Mouse (Mus musculus) midbrain, embryonic 12.5 days (tissue): Measurements from ENCODE around the gene Usp10. TPM values are rescaled to one million over a fixed set of nuclear protein-coding genes. Genes with fewer than 3 reads are reported as not detected.

Experiments
- ATAC-seq: fragments of 200-750 bp; cut with Nextera tagmentation; 2 replicates; pipeline ENCODE4 v1.8.0; 2017; ENCODE audit warnings: low read depth, moderate TSS enrichment, moderate library complexity; ENCODE audit not compliant: low FRiP score
- H3K27ac ChIP-seq: fragments of 300-500 bp; sonication (generic); replicated peaks from 2 replicates; pipeline ENCODE4 v1.5.1; 2016; ENCODE audit warnings: mild to moderate bottlenecking
- H3K27me3 ChIP-seq: fragments of 300-500 bp; sonication (generic); 2 replicates; pipeline ENCODE4 v1.6.1; 2016; ENCODE audit warnings: mild to moderate bottlenecking
- H3K36me3 ChIP-seq: fragments of 300-500 bp; sonication (generic); 2 replicates; pipeline ENCODE4 v1.6.1; 2016
- H3K4me1 ChIP-seq: fragments of 300-500 bp; sonication (generic); 2 replicates; pipeline ENCODE4 v1.6.1; 2016
- H3K4me2 ChIP-seq: fragments of 300-500 bp; sonication (generic); replicated peaks from 2 replicates; pipeline ENCODE4 v1.6.1; 2016; ENCODE audit warnings: mild to moderate bottlenecking, moderate library complexity
- H3K4me3 ChIP-seq: fragments of 300-500 bp; sonication (generic); 2 replicates; pipeline ENCODE4 v1.5.1; 2016; ENCODE audit warnings: mild to moderate bottlenecking
- H3K9ac ChIP-seq: fragments of 300-500 bp; sonication (generic); replicated peaks from 2 replicates; pipeline ENCODE4 v1.6.1; 2016; ENCODE audit warnings: mild to moderate bottlenecking, moderate library complexity
- H3K9me3 ChIP-seq: fragments of 300-500 bp; sonication (generic); 2 replicates; pipeline ENCODE4 v1.6.1; 2016; ENCODE audit warnings: mild to moderate bottlenecking
- WGBS: fragments of 180-500 bp; shearing (Covaris S2); methylation state at CpG from one replicate; pipeline ENCODE4 v1.1.7; 2016; 5-methylcytosine and 5-hydroxymethylcytosine counted together
- polyA plus RNA-seq: library from polyadenylated mRNA; unstranded; fragments of >200 nt; fragmentation: Nextera tagmentation; extraction: Ambion mirVana; gene quantifications from 2 replicates; pipeline ENCODE4 v1.2.1, GENCODE M21; 2016

Gene Usp10
- polyA plus RNA-seq, 1 experiment from 2014 or later = 147 TPM

DNA sequence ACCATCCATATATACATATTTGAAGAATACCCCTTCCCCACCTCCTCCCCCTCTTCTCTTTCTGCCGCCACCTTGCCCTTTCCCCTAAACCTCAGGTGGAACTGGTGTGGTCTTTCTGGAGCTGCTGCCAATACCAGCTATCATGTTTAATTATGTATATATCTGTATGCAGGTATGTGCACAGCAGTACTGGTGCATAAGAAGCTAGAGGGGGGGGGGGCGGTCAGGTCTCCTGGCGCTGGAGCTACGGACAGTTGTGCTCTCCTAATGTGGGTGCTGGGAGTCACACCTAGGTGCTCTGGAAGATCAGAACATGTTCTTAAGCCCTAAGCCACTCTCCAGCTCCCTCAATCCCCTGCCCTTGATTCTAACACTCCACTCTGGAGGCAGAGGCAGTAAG is 13.1 kb upstream of the Usp10 start:
- H3K4me3 ChIP-seq = no peak overlapping the region
- peaks cover 35% of the 10 kb centered on the region for H3K27me3 ChIP-seq
- 81% methylated on average over 4 of the region's 4 CpGs for WGBS
- no peak overlapping the region for H3K4me2 ChIP-seq
- no peak overlapping the region for H3K9ac ChIP-seq
- H3K27ac ChIP-seq = no peak overlapping the region
- H3K9me3 ChIP-seq = no peaks in the 10 kb centered on the region
- no peak for ATAC-seq
- no peaks in the 10 kb centered on the region for H3K4me1 ChIP-seq
- no peaks in the 10 kb centered on the region for H3K36me3 ChIP-seq

DNA sequence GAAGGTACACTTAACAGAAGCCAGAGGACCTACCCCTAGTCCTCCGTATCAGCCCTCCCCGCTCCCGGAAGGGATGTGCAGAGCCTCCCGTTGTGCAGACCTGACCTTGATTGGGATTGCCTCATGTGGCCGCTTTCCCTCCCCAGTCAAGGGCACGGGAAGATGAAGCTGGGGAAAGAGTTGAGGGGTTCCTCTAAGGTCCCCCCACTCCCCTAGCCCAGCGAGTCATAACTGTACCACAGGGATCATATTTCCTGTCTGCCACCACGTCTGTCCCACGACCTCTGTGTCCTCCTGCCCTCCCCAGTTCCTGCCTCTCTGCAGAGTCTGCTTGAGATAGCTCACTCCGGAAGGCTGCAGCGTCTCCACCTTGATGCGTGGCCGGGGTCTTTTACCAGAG is 12.2 kb upstream of the Usp10 start:
- H3K27me3 ChIP-seq = peaks cover 35% of the 10 kb centered on the region
- H3K9ac ChIP-seq = no peak overlapping the region
- WGBS = 39% methylated on average over 13 of the region's 13 CpGs
- H3K4me3 ChIP-seq = no peak overlapping the region
- H3K36me3 ChIP-seq = no peaks in the 10 kb centered on the region
- no peaks in the 10 kb centered on the region for H3K9me3 ChIP-seq
- no peak overlapping the region for H3K4me2 ChIP-seq
- no peak for ATAC-seq
- no peaks in the 10 kb centered on the region for H3K4me1 ChIP-seq
- H3K27ac ChIP-seq = no peak overlapping the region

DNA sequence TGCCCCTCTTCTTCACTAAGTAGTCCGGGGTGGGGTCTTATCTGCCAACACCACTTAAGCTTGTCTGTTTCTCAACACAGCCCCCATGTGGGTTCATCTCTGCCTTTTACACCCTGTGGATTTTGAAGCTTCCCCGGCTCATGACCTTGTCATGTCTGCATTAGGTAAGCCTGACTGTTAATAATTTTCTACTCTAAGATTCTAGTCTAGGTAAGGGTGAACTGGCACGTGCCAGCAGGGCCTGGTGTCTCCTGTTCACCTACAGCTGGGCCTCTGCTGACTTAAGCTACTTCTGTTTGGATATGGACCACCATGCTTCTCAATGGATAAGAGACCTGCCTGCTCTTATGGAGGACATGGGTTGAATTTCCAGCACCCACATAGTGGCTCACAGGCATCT is 8.8 kb upstream of the Usp10 start:
- no peak overlapping the region for H3K9ac ChIP-seq
- no peak for ATAC-seq
- H3K27ac ChIP-seq = no peak overlapping the region
- H3K27me3 ChIP-seq = peaks cover 35% of the 10 kb centered on the region
- no peaks in the 10 kb centered on the region for H3K36me3 ChIP-seq
- no peak overlapping the region for H3K4me2 ChIP-seq
- H3K4me3 ChIP-seq = no peak overlapping the region
- no peaks in the 10 kb centered on the region for H3K9me3 ChIP-seq
- WGBS = 79% methylated on average over 3 of the region's 3 CpGs
- 0 out of 2 replicates have a peak, but pooled peaks cover 5% of the 10 kb centered on the region for H3K4me1 ChIP-seq

DNA sequence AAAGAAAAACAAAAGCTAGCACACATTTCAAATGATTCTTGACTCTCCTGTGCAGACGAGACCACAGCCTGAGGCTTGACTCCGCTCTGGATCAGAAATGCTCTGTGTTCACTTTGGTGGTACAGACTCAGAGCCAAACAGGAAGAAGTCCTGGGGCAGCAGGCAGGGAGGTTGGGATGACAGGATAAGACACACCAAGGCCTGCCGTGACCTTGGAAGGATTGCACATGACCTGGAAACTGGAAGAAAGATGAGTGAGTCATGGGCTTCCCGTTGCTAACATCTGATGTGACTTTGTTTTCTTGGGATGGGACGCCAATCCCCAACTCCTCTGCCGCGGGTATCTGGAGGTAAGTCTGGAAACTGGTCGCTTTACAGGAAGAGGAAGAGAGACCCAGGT is 8.2 kb upstream of the Usp10 start:
- Histone ChIP-seq H3K27me3 (peaks cover 33% of the 10 kb centered on the region), H3K4me2 (no peak overlapping the region), H3K9me3 (no peaks in the 10 kb centered on the region), H3K36me3 (no peaks in the 10 kb centered on the region), H3K4me1 (0 out of 2 replicates have a peak, but pooled peaks cover 5% of the 10 kb centered on the region), H3K9ac (no peak overlapping the region), H3K27ac (no peak overlapping the region), H3K4me3 (no peak overlapping the region)
- no peak for ATAC-seq
- WGBS = 80% methylated on average over 8 of the region's 8 CpGs

DNA sequence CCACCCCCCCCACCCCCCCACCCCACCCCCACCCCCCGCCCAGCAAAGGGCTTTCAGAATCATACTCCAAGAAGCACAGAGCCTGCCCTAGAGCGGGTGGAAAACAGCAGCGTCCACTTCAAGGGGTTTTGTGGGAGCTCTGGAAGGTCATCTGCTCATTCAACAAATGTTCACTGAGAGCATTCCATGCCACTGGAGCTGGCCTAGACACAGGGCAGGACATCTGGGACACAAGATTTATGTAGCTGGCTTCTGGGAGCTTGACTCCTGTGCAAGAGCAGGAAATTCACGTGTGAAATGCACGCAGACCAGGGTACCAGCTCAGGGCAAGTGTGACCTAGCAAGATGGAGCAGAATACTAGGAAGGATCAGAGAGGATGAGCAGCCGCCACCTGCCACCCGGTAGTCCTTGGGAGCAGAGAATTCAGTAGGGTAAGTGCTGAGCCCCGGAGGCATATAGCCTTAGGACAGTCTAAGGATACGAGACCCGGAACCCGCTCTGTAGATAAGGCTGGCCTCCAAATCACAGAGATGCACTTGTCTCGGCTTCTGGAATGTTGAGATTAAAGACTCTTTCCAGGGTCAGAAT is 5.7 kb upstream of the Usp10 start:
- Histone ChIP-seq H3K27me3 (peaks cover 8% of the 10 kb centered on the region), H3K36me3 (no peaks in the 10 kb centered on the region), H3K4me2 (no peak overlapping the region), H3K4me1 (0 out of 2 replicates have a peak, but pooled peaks cover 5% of the 10 kb centered on the region), H3K27ac (no peak overlapping the region), H3K9me3 (no peaks in the 10 kb centered on the region), H3K4me3 (no peak overlapping the region), H3K9ac (no peak overlapping the region)
- 63% methylated on average over 12 of the region's 12 CpGs for WGBS
- ATAC-seq = no peak

DNA sequence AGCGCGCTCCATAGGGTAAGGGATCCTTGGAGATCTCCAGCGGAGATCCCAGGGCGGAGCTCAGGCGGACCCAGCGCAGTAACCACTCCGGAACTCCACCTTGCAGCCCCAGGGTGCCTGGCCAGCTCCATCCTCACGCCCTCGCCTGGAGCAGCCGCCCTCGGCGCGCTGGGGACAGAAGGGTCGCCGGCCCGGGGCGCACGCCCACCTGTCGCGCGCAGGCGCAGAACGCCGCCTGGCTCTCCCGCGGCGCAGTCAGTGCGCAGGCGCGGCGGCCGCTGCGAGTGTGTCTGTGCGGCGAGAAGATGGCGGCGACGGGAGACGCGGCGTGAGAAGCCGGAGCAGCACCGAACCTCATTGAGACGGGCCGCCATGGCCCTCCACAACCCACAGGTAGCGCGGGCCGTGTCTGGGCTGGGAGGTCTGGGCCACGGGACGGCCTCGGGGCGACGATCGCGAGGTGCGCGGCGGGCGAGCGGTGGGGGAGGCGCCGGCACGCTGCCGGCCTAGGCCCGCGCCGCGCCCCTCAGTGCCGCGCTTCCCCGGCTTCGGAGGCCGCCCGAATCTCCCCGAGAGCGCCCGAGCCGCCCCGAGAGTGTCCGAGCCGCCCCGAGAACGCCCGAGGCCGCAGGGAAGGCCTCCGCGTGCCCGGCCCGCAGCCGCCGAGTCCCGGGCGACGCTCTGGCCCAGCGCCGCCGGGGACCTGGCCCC is 542 bp downstream of the Usp10 start, which contains the start of gene Gm20388:
Gene Gm20388, plus strand, starts transcription at position 295 of the 711 bp plus-strand sequence.
- Histone ChIP-seq H3K4me1 (peaks cover 41% of the 10 kb centered on the region), H3K4me3 (peak within 1 kb of the TSS; percentile 77), H3K27me3 (peaks cover 4% of the 10 kb centered on the region), H3K4me2 (peak within 1 kb of the TSS; percentile 77), H3K36me3 (no peaks in the 10 kb centered on the region), H3K27ac (peak within 1 kb of the TSS; percentile 92), H3K9me3 (no peaks in the 10 kb centered on the region), H3K9ac (peak within 1 kb of the TSS; percentile 89)
- under 1% methylated on average over 85 of the region's 97 CpGs for WGBS
- peak; percentile 94 for ATAC-seq

DNA sequence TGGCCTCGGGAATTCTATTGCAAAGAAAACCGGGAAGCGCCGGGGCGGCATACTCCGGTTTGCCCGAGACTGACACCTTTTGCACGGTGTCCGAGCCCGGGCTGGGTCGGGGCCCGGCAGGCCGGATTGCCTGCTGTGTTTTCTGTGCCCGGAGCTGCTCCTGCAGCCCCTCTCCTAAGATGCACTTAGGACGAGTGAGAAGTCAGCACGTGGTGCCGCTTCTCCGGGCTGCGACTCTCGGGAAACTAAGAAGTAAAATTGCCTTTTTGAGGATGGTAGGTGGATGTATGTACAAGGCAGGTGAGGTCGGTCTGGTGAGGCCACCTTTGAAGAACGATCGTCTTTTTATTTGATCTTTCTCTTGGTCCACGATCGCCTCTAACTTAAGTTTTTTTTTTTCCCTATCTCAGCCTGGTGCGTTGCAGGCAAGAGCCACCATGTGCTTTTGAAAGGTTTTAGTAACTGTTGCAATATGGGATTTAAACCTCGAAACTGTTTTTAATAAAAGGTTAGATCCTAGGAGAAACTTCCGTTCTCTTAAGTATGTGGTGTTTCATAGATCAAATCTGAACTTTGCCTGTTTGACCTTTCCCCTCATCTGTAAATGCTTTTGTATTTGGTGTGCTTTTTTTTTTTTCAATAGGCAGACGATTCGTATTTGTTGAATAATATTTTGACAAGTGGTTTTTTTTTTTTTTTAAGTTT is 1.2 kb downstream of the Usp10 start:
- H3K9me3 ChIP-seq = no peaks in the 10 kb centered on the region
- peaks cover 4% of the 10 kb centered on the region for H3K27me3 ChIP-seq
- peak overlapping the region; percentile 77 for H3K4me3 ChIP-seq
- under 1% methylated on average over 30 of the region's 30 CpGs for WGBS
- H3K36me3 ChIP-seq = no peaks in the 10 kb centered on the region
- peak overlapping the region; percentile 92 for H3K27ac ChIP-seq
- peak overlapping the region; percentile 77 for H3K4me2 ChIP-seq
- peaks cover 47% of the 10 kb centered on the region for H3K4me1 ChIP-seq
- peak overlapping the region; percentile 89 for H3K9ac ChIP-seq
- ATAC-seq = peak; percentile 70

DNA sequence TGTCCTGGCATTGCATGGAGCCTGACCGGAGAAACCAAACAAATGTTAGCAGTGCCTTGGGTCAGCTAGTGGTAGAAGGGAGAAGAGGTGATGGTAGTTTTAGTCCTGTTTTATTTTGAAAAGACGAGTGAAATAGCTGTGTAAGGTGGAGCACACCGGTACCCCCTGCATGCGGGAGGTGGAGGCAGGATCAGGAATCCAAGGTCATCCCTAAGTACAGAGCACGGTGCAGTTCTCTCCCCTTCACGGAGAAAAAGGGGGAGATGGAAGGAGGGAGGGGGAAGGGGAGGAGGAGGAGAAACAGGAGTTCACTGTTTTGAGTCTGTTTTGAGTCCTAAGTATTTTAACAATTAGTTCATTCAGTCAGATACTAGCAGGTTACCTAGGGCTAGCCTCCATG is 2.5 kb downstream of the Usp10 start:
- Histone ChIP-seq H3K4me1 (peaks cover 51% of the 10 kb centered on the region), H3K36me3 (no peaks in the 10 kb centered on the region), H3K4me3 (peak overlapping the region; percentile 77), H3K27ac (no peak overlapping the region), H3K4me2 (peak overlapping the region; percentile 77), H3K9ac (peak overlapping the region; percentile 89; the same call in 1 of the 2 replicates), H3K9me3 (no peaks in the 10 kb centered on the region), H3K27me3 (peaks cover 4% of the 10 kb centered on the region)
- WGBS = 44% methylated on average over 6 of the region's 6 CpGs
- no peak for ATAC-seq

DNA sequence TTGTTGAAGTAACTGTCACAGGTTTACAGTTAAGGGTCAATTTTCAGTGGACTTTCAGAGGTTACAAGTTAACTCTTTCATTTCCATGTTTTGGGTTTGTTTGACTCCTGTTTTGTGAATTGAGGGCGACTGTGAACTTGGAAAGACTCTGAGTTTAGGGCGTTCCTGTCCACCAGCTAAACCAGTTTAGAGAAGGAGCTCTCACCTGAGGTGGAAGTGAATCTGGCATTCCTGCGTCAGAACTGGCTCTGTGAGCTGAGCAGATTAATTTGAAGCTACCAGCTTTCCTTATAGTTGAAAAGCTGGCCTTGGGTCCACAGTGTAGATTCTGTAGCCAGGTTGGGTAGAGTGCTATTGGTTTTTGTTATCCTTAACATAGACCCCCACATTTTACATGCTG is 3.0 kb downstream of the Usp10 start:
- H3K9ac ChIP-seq = no peak overlapping the region
- no peak overlapping the region for H3K4me3 ChIP-seq
- no peak for ATAC-seq
- H3K4me1 ChIP-seq = peaks cover 51% of the 10 kb centered on the region
- peaks cover 4% of the 10 kb centered on the region for H3K27me3 ChIP-seq
- WGBS = 80% methylated on average over 3 of the region's 3 CpGs
- no peaks in the 10 kb centered on the region for H3K9me3 ChIP-seq
- H3K27ac ChIP-seq = no peak overlapping the region
- H3K36me3 ChIP-seq = 0 out of 2 replicates have a peak, but pooled peaks cover 4% of the 10 kb centered on the region
- H3K4me2 ChIP-seq = peak overlapping the region; percentile 77

DNA sequence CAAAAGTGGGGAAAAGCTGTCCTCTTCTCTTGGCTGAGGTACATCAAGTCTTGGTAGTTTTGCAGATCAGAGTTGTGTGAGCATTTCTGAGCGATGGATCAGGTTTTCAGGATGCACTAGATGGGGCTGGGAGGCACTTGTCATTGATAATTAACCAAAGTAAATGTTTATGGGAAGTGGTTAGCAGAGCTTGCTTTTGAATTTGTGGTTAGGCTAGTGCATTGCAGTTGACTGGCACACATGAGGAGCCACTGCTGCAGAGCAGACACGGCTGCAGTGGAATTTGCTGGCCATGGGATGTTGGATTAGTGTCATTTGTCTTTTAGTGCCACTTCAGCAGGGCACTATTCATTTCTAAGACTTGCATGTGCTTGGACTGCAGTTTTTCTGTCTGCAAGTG is 4.0 kb downstream of the Usp10 start:
- H3K27ac ChIP-seq = no peak overlapping the region

DNA sequence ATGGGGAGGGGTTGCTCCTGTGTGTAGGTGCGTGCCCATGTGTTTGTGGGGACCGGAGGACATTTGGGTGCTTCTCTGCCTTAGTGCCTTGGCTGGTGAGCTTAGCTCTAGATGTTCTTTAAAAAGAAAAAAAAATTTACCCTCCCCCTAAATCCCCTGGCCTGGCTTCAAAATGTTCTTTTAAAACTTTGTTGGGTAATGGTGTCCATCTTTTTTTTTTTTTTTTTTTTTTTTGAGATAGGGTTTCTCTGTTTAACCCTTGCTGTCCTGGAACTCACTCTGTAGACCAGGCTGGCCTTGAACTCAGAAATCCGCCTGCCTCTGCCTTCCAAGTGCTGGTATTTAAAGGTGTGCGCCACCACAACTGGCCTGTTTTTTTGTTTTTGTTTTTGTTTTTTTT is 5.1 kb downstream of the Usp10 start:
- Histone ChIP-seq H3K4me3 (no peak overlapping the region), H3K36me3 (peaks cover 11% of the 10 kb centered on the region; the same call in 1 of the 2 replicates), H3K9ac (no peak overlapping the region), H3K4me2 (no peak overlapping the region), H3K9me3 (no peaks in the 10 kb centered on the region), H3K4me1 (peaks cover 46% of the 10 kb centered on the region), H3K27ac (no peak overlapping the region), H3K27me3 (no peaks in the 10 kb centered on the region)
- 91% methylated on average over 4 of the region's 4 CpGs for WGBS
- ATAC-seq = no peak

More for the DNA sequence above, 4.0 kb downstream of the Usp10 start:
- no peak overlapping the region for H3K4me2 ChIP-seq
- no peak overlapping the region for H3K9ac ChIP-seq
- 61% methylated on average over 2 of the region's 2 CpGs for WGBS
- H3K27me3 ChIP-seq = peaks cover 4% of the 10 kb centered on the region; the same call in 1 of the 2 replicates
- no peak overlapping the region for H3K4me3 ChIP-seq
- H3K4me1 ChIP-seq = peaks cover 51% of the 10 kb centered on the region
- peaks cover 11% of the 10 kb centered on the region; the same call in 1 of the 2 replicates for H3K36me3 ChIP-seq
- no peak for ATAC-seq
- H3K9me3 ChIP-seq = no peaks in the 10 kb centered on the region
